Mouse (Mus musculus) induced T-regulatory cell, adult 2 months (primary cell): ENCODE results near the gene Arhgef3.

ENCODE experiments used
- DNase-seq: peaks from one replicate; pipeline ENCODE4 v3.0.0-alpha.2; 2012; ENCODE audit warnings: low read depth

The Arhgef3 gene

GRCm38 (mm10) chr14:27114362-27115274 lies at the start of gene Arhgef3:
Arhgef3 (plus strand) TSS chr14:27114899.
- peak; percentile 32 for DNase-seq

DNA sequence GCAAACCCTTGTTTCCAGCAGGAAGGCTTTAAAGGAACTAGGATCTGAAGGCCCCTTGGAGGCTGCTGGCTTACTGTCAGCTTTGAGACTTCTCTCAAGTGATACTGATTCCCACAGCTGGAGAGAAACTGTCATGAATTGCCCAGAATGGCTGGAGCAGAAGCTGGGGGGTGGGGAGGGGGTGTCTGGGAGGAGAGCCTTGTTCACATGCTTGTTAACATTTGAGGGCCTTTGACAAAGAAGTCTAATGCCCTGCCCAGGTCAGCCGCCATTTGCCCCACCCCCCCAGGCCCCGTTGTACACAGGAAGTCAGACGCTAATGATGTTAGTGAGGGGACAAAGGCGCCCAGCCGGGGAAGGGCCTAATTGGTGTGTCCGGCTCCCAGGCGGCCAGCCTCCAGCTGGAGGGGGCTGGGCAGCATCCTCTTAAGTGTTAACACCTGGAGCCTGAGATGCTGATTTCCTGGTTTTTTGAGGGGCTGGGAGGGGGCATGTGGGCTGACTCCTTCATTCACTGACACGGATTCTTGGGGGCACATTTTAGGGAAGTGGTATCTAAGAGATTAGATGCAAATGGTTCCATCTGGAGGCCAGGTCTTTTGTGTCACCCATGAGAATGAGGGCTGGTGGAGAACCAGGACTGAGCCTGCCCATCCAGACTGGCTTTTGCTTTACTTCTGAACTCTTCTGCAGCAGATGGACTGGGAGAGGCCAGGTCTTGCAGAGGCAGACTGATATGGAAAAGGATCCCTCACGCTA lies 48.3 kb upstream of the Arhgef3 start:
- no peak for DNase-seq

- no peak for DNase-seq
Observed at GRCm38 (mm10) chr14:27067866-27068271, 46.8 kb upstream of the Arhgef3 start.

DNA sequence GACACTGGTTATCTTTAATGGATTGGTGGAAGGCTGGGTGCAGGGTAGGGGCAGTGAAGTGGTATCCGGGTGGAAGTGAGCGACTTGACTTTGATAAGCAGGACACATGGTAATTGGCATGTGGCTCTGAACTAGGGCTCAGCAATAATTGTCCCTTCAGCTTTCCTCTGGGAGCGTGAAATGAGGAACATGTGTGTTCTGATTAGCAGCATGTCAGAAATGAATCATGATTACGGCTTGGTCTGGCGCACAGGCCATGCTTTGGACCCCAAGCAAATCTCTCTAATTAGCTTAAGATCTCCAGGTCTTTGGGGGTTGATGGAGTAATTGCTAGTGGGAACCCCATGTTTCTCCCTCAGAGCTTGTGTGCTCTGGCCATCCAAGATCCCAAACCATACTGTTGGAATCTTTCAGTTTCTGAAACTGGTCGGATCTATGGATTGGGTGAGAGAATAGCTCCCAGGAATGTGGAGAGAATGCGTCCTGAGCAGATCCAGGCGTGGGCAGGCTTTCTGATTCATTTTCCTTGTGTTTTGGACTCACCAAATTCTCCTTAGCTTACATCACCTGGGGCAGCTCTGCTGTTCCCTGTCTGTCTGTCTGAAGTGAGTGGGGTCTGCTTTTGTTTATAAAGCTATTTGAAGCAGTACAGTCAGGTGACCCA lies 45.1 kb upstream of the Arhgef3 start:
- DNase-seq = no peak

GRCm38 (mm10) chr14:27070128-27070527 lies 44.6 kb upstream of the Arhgef3 start:
- DNase-seq = no peak

DNA sequence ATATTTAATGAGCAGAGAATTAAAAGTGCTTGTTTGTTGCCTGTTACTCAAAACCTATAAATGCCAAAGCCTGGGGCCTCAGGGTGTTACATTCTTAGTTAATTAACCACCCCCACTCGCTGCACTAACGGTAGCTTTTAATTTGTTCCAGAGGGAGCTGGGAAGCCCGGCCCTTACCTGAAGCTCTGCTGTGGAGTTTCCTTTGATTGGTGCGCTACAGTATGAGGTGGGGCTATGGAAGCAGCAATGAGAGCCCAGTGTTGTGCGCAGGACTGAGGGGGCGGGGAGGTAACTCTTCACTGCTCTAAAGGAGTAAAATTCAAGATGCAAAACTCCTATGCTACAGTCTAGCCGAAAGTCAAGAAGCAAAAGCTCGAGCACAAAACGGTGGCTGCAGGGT lies 43.9 kb upstream of the Arhgef3 start:
- DNase-seq = no peak

DNA sequence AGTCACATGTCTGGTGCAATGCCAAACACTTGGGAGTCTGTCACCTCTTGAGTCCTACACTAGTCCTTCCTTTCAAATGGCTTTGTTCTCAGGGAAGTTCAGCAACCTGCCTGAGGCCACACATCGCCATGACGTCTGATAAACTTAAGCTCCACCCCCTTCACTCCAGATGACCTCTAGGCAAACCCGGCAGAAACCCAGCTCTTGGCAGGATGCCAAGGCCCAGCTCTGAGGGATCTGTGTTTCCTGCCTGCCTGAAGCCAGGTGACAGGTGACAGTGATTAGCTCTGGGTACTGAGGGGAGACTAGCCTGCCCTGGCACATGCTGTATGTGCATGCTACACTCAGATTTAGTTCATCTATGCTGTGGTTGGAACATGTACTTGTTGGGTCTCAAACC lies 42.7 kb upstream of the Arhgef3 start:
- DNase-seq = peak; percentile 49

DNA sequence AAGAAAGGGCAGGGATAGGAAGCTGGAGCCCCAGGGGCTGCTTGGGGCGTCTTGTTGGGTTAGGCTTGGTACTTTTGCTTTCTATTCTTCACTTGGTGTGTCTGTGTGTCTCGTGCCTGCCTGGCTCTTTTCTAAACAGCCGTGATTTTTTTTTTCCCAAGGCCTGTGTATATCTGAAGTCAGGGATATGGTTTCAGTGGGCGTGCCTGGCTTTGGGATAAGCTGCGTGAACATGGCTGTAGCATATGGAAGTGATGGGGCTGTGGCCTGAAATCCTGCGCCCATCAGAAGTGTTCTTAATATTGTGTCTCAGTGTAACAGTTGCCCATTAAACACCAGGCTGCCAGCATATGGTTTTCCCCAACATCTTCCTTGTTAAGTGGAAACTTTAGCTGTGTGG lies 39.6 kb upstream of the Arhgef3 start:
- no peak for DNase-seq

DNA sequence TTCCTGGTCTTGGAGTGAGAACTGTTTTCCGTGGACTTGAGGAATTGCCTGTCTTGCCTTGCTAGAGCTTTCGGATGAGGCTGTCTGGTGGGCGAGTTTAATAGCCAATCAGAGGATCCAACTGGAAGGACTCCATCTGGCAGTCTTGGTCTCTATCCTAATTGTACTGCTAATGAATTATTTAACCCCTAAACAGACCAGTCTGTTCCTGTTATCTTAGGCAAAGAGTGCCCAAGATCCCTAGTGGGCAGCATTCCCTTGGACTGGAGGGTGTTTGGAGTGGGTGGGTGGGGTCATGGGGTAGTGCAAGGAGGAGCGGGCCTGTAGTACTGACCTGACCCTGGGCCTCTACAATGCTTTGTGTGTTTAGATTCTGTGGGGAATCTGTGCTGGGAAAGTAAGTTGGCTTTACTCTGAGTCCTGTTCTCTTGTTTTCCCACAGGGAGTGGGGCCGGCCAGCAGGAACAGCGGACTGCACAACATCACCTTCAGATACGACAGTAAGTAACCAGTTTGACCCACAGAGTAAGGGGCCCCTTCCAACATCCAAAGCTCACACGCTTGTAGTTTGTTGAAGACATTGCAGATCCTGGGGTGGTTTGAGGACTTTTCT lies 38.7 kb upstream of the Arhgef3 start:
- no peak for DNase-seq

GRCm38 (mm10) chr14:27076522-27076920 lies 38.2 kb upstream of the Arhgef3 start:
- DNase-seq = no peak

- no peak for DNase-seq
Observed at GRCm38 (mm10) chr14:27081536-27082275, 33.0 kb upstream of the Arhgef3 start.

- DNase-seq = peak; percentile 43
Observed at GRCm38 (mm10) chr14:27085471-27085870, 29.2 kb upstream of the Arhgef3 start.

DNA sequence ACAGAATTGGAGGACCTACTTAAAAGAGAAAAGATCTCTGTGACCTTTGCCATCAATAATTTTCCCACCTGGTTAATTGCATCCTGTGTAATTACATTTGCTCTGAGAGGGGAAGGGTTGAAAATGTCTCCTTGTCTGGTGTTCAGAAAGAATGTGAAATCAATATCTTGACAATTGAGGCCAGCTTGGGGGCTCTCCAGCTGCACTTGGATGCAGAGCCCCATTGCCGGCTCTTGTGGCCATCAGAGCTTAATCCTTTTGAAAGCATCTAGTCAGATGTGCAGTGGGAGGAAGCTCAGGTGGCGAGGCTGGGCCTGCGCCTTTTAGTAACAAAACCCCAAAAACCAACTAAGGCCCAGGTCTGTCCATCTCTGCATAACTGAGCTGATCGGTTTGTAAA lies 28.7 kb upstream of the Arhgef3 start:
- DNase-seq = no peak

GRCm38 (mm10) chr14:27094247-27094646 lies 20.5 kb upstream of the Arhgef3 start:
- no peak for DNase-seq

GRCm38 (mm10) chr14:27096133-27096532 lies 18.6 kb upstream of the Arhgef3 start:
- peak; percentile 47 for DNase-seq

- peak; percentile 78 for DNase-seq
Observed at GRCm38 (mm10) chr14:27096779-27097178, 17.9 kb upstream of the Arhgef3 start.

DNA sequence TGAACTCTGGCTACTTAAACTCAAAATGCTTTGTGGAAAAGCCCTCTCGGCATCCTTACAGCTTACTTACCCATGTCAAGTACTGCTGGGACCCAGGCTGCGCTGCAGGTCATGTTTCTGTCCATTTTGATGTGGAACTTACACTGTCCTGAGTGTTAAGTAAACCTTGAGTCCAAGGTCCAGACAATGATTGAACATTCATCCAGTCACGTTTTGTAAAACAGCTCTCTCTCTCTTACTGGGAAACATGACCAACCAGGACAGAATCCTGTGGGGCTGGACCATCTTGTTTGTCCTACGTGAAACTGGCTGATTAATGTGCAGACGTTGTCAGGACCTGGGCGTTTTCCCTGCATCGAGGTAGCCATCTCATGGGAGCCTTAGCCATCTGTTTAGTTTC lies 13.0 kb upstream of the Arhgef3 start:
- no peak for DNase-seq

DNA sequence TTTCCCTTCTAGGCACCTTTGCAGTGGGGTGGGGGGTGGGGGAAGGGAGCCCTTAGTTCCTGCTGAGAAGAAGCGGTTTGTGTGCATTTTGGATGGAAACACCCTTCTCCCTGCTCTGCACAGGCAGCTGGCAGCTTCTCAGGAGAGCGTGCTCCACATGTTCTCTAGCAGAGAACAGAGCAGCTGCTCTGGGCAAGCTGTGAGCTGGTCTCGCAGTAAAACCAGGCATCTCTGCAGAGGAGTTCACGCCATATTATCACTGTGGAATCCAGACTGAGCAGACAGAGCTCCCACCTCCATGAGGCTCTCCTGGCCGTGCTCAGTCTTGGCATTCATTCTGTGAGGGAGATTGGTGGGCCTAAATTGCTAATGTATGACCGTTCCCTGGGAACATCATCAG lies 12.0 kb upstream of the Arhgef3 start:
- no peak for DNase-seq

DNA sequence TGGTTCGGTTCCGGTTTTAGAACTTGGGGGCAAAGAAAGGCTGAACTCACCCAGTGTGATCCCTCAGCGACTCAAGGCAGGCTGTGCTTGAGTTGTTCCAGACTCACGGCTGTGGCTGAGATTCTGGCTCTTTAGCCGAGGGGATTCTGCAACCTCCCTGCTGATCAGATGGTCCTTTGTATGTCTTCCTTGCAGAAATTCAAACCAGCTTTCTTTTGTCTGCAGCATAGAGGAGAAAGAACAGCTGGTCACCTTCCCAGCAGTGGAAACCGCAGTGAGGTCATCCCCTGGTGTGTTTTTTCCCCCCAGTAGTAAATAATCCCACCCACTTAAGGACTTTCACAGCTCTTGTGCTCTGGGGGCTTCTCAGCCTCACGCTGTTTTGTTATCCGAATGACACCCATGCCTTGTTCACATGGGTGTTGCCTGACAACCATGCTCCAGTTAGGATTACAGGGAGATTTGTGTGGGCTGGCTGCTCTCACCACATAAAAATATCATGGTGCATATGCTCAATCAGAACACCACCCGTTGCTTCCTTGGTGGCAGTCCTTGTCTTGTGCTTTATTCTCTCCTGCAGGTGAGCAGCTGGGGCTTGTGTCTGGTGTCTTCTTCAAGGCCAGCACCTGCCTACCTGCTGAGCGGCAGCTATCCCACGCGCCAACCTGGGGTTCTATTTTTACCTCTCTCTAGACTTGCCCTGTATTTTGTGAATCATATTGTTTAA lies 8.8 kb upstream of the Arhgef3 start:
- DNase-seq = no peak

GRCm38 (mm10) chr14:27108748-27109504 lies 5.8 kb upstream of the Arhgef3 start:
- DNase-seq = no peak
